Mouse (Mus musculus) inflammation-experienced regulatory T-cells, adult 6 months (primary cell): ENCODE measurements around the gene Ascl1. TPM values are rescaled to one million over a fixed set of nuclear protein-coding genes. Genes with fewer than 3 reads are reported as not detected.

Source experiments
- ATAC-seq: one replicate; pipeline ENCODE4 v1.8.0; 2017
- polyA plus RNA-seq, 3 experiments: library from polyadenylated mRNA; unstranded; fragments of 100-300 nt; shearing (Covaris generic); gene quantifications; one replicate each; pipeline ENCODE4 v1.2.1; 2017

Ascl1 gene
- polyA plus RNA-seq: not detected

- no peak for ATAC-seq
These were observed at the start of gene Ascl1 for GRCm38 (mm10) chr10:87493576-87493975. Gene Ascl1, minus strand, starts transcription at chr10:87493660.

DNA sequence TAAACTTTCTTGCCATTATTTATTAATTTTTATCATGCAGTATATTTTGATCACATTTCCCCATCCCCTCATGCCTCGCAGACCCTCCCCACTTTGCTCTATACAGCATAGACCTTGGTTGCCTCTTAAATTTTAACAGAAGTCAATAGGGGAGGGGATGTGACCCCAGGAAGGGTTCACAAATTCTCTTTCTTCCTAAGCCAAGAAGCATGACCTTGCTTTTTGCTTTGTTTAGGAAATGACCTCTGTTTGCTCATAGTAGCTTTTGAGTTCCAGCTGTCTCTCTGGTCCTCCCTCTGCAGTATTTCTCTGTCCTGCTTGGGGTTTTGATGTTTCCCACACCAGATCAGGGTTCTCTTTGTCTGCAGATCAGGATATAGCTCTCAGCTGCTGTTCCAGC lies 40.7 kb upstream of the Ascl1 start:
- ATAC-seq: no peak

DNA sequence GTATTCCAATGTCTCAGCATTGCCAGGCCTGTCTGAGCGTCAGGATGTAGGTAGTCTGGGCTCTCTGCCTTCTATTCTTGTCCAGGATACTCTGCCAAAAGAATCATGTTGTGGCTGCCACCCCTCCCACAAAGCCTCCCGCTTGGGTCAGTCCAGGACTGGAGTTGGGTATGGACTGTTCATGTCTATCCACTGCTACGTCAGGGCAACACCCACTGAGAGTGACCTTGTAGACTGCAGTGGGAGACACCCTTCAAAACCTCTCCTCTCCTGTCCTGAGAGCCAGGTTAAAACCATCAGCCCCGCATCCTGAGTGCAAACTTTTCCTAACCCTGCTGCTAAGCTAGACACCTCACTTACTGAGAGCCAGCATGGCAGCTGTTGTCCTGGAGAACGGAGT lies 28.2 kb upstream of the Ascl1 start, which contains the start of gene Pah:
Gene Pah, plus strand, starts transcription at position 150 of the 400 bp plus-strand sequence.
- no peak for ATAC-seq

DNA sequence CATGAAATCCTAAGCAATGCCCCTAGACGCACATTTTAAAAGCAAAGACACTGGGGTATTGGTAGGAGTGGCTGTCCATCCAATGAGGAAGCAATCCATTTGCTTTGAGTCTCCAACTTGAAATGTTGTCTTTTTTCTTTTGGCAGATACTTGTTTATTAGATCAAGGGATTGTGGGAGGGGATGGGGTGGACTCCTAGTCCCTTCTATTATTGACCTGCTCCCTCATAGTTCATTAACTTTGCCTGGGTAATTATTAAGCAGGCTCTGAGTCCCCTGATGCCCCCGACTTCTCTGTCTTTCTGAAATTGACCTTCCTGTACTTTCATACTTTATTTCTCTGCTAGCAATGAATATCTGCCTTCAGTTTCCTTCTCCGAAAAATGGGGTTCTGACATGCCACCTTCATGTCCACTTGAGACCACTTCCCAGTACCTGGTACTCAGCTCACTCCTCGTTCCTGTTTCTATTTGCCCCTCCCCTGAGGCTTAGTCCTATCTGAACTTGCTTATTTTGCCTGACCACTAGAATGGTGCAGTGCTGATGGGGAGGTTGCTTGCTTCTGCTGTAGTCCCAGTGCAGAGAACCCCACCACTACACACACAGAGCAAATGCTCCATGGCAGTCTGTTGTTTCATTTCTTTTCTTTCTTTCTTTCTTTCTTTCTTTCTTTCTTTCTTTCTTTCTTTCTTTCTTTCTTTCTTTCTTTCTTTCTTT lies 27.1 kb upstream of the Ascl1 start:
- no peak for ATAC-seq

GRCm38 (mm10) chr10:87518585-87518984 lies 25.1 kb upstream of the Ascl1 start:
- ATAC-seq: no peak

DNA sequence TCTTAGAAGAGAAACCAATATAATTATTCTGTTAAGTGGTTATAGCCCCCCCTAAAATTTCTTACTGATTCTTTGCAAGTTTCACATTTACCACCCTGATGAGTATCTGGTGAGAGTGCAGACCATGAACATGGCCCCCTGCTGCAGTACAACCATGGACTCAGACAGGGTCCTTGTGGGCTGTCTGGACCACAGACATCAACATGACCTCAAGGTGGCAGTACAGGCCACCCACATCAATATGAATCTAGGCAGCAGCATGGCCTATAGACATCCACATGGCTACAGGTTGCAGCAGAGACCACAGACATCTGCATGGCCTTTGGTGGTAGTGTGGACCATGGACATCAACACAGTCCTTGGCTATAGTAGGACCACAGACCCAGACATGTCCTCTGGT lies 19.6 kb upstream of the Ascl1 start:
- ATAC-seq: no peak

DNA sequence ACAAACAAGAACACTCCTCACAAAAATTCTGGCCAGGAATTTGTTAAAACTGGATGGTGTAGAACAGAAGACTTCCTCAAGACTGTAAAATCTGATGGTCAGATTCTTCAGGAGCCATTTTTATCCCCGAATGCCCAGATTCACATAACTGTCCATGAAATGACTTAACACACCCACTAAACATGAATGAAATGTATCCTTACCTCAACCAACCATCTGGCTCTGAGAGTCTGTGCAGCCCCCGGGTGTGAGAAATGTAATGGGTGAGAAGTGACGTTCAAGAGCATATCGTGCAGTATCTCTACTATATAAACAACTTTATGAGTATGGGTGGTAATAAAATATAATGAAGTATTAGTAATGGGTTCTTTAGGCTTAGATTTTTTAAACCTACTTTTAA lies 15.1 kb upstream of the Ascl1 start:
- ATAC-seq: no peak

- ATAC-seq: no peak
These were observed 10.5 kb upstream of the Ascl1 start for GRCm38 (mm10) chr10:87503946-87504345.

DNA sequence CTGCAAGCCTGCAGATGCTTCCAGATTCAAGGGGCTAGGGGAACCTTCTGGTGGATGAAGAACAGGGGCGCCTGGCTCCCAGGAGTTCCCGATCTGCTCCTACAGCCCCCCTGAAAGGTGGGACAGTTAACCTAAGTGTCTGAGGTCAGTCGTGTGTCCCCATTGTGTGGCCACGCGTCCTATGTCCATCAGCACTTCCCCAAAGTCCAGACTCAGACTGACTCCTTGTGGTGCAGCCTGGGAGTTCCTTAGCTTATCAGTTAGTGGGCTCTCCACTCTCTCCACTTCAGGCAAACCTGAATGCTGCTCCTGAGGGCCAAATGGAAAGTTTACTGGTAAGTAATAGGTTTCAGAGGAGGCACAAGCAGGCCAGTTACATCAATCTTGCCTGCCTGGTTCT lies 8.8 kb upstream of the Ascl1 start:
- ATAC-seq: no peak

GRCm38 (mm10) chr10:87501659-87502042 lies 8.2 kb upstream of the Ascl1 start:
- ATAC-seq: no peak

GRCm38 (mm10) chr10:87500926-87501658 lies 7.6 kb upstream of the Ascl1 start:
- no peak for ATAC-seq

GRCm38 (mm10) chr10:87497056-87497455 lies 3.6 kb upstream of the Ascl1 start:
- ATAC-seq: no peak

DNA sequence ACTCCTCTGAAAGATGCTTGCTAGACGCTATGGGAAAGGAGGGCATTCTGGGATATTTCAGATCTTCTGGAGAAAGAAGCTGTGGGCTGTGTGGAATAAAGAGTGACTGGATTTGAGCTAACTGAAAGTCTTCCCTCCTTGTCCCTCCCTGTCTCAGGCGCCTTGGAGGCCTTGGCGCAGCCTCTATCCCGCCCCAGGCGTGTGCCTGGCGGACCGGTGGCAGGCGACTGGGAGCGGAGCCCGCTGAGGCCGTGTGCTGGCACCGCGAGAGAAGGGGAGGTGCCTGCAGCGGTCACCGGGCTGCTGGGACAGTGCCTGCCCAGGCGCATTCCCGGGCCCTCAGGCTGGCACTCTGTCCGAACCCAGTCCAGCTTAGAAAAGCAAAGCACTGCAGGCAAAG lies 1.1 kb upstream of the Ascl1 start:
- ATAC-seq: no peak

DNA sequence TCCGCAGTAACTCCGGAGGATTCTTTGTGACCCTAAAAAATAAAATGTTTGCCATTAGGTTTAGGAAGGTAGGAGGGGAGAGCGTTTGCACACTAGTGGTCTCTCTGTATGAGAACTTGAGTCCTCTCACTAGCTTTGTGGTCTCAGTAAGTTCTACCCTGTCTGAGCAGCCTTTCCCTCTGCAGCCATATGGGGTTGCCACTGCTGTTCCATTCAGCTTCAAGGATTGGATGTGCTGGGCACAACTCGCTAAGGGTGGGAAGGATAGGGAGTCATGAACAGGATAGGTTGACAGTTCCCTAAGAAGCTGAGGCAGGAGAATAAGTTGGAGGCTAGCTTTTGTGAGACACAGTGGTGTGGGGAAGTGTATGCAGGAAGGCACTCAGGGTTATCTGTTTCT lies 716 bp upstream of the Ascl1 start:
- no peak for ATAC-seq

DNA sequence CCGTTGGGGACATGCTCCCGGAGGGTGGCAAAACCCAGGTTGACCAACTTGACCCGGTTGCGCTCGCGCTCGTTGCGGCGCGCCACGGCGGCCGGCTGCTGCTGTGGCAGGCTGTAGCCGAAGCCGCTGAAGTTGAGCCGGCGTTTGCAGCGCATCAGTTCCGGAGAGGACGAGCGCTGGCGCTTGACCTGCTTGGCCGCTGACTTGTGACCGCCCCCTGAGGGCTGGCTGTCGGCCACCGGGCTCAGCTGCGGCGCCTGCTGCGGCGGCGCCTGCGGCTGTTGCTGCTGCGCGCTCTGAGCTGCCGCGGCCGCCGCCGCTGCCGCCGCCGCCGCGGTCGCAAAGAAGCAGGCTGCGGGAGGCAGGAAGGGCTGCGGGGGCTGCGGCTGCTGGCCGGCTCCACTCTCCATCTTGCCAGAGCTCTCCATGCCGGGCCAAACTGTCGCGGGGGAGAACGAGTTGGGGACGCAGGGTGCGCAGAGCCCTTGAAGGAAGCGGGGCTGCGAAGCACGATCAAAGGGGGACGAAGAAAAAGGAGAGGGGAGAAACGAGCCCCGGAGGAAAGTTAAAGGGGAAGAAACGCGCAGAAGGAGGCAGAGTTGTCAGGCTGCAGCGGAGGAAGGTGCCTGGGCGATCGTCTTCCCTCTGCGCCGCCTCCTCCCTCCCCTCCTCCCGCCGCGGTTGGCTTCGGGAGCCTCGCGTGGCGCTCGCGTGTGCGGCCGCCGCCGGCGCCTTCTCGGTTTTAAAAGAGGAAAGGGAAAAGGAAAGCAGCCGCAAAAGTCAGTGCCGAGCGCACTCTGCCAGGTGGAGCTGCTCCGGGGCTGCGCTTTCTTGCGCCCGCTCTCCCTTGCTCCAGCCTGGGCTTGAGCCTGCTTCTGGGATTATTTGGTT lies 554 bp downstream of the Ascl1 start:
- no peak for ATAC-seq

GRCm38 (mm10) chr10:87492332-87492660 lies 1.2 kb downstream of the Ascl1 start:
- ATAC-seq: no peak

DNA sequence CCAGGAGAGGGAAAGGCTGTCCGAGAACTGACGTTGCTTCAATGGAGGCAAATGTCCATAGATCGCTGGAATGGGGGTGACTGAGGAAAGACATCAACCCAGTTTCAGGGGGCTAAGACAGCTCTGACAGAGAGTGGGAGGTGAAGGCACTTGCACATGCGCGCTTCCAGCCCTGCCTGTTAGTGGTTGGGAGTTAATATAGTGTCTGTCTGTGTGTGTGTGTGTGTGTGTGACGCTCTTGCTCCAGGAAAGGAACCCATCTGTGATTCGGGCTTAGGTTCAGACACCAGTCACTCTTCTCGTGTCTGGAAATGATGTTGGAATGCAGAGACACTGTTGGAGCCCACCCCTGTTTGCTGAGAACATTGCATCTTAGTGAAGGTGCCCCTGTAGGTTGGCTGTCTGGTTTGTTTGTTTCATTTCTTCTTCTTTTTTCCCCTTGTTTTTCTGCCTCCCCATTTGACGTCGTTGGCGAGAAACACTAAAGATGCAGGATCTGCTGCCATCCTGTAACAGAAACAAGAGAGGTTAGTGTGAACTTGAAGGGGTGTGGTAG lies 1.9 kb downstream of the Ascl1 start:
- no peak for ATAC-seq

DNA sequence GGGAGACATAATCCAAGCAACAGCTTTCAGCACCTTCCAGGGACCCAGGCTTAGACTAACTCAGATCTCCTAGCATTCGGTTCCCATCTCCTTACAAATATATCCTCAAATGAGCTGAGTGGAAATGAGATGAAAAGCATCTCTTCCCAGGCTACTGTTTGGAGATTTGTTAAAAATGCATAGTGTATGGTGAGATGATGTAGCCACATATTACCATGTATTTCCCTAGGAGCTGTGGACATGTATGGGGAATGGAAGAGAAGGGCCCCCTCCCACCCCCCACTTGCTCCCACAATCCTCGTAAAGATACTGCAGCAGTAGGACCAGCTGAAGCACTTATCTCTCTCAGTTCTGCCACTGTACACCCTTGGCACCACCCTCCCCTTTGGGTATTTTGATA lies 3.1 kb downstream of the Ascl1 start:
- no peak for ATAC-seq

DNA sequence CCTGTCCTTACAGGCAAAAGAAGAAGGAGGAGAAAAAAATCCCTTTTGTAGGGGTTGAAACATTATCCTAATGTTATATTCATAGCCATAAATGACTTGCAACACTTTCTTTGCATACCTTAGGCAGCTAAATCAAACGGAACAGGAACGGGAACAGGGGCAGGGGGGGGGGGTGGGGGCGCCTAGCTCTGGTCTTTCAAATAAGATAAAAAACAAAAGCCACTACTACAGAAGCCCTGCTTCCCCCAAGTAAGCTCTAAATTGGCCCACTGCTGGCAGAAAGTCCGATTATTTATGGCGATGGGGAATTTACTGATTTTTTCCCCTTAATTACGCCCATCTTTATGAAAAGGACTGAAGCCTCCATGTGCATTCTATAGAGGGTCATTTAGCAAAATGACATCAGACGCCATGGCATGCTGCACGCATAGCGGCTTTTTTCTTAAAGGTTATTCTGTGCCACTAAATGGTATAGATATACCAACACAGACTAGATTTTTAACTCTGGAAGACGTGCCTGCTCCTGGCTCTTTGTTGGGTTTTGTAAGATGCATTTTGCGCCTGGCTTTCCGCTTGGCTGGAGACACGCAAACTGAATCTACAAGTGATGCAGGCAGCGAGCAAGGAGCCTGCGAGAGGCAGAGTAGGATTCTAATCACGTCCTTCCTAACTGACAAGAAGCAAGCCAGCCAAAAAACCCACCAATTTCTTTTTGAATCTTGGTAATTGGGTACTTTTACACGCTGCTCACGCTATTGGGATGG lies 4.0 kb downstream of the Ascl1 start:
- ATAC-seq: no peak

DNA sequence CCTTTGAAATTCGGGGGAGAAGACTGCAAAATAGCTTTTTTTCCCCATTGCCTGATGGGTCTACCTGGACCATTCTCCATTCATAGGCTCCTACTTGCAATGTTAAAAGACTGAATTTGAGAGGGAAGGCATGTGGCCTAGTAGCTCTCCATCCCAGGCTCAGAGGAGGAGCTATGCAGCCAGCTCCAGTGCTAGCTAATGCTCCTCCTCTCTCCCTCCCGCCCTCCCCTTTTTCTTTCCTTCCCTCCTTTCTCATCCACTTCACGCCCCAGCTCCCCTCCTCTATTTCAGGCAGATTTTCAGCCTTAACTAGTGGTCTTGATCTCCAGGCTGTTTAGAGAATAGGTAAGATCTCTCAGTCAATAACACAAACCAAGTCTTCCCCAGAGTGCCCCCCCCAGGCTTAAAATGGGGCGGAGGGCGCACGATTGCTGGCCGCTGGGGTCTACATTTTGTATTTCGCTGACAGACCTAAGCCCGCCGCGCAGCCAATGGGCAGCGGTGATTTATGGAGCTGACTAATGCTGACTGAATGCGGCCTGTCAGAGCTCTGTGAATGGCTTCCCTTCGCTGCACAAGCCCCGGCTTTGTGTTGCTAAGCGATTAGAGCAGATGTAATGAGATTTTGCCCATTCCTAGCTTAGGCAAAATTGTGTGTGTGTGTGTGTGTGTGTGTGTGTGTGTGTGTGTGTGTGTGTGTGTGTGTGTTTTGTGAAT lies 4.9 kb downstream of the Ascl1 start:
- no peak for ATAC-seq
